Comparison of ENCODE assay signal across 8 mouse cellular contexts in the genomic region with DNA sequence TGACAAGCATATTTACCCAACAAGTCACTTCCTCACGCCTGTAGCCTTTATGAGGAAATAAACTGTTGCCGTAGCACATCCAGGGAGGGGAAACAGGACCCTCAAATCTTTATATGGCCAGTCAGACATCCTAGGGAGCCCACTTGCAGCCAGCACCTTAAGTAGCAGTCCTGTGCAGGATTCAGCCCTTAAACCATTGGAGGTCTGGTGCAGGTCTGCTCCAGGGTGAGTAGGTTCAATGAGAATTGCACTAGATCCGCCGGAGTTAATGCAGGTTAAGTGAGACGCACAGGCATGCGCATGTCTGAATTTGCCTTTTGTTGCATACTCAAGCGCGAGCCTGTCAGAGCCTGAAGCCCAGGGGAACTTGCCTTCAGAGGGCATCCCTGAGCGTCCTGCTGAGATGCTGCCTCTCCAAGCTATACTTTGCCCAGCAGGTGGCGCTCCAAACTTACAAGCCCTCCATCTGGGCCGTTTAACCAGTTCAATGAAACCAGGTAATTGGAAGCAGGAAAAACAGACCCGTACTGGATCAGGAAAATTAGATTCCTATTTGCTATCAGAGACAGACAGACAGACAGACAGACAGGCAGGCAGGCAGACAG. TPM values are rescaled to one million over a fixed set of nuclear protein-coding genes. Genes with fewer than 3 reads are reported as not detected.
A peak's percentile ranks its signal among the peaks of the same experiment; 100 is the strongest.
DNase-seq lines count a peak whose midpoint lies in the region; ATAC-seq and TF ChIP-seq lines count a peak whose summit lies in the region.

No protein-coding gene starts in this region.

- no peak overlapping the region for H3K4me3 ChIP-seq in hindbrain, postnatal 0 days (ENCODE audit: low read length)

- no peaks in the 10 kb centered on the region for H3K9me3 ChIP-seq in hindbrain, postnatal 0 days (ENCODE audit: low read length)

- no peak overlapping the region for H3K4me2 ChIP-seq in hindbrain, postnatal 0 days (ENCODE audit: low read depth, low read length)

- WGBS in hindbrain, postnatal 0 days, result 12% methylated on average over 12 of the region's 12 CpGs

- peak overlapping the region; percentile 46 for H3K27ac ChIP-seq in hindbrain, postnatal 0 days

- peak; percentile 72 for ATAC-seq in hindbrain, postnatal 0 days
- ATAC-seq in megakaryocyte, adult 5-6 weeks (ENCODE audit: poor library complexity, severe bottlenecking), result peak; percentile 88

- no peaks in the 10 kb centered on the region for H3K4me1 ChIP-seq in hindbrain, postnatal 0 days (ENCODE audit: insufficient read depth, low read length)

- no peaks in the 10 kb centered on the region for H3K27me3 ChIP-seq in hindbrain, postnatal 0 days (ENCODE audit: insufficient read depth, low read length)

- no peak overlapping the region for H3K9ac ChIP-seq in hindbrain, postnatal 0 days (replicated peaks; ENCODE audit: low read length)

- peak; percentile 97 for DNase-seq in R1 (ENCODE audit: low read depth, low spot score)
- DNase-seq in cerebellum, postnatal 10 days, result peak; percentile 95 to 97
- DNase-seq in frontal cortex, postnatal 14 days (ENCODE audit: low spot score in 2 of 2), result peak; percentile 89 to 92
- DNase-seq in hindbrain, postnatal 0 days (ENCODE audit: low spot score), result peak; percentile 97
- peak; percentile 95 to 99 for DNase-seq in left cerebral cortex, adult 18-20 months (ENCODE audit: low spot score in 2 of 2)
- peak; percentile 93 for DNase-seq in right cerebral cortex, adult 18-20 months
- DNase-seq in urinary bladder, adult 2 months (ENCODE audit: low spot score), result peak; percentile 85

- peak; percentile 95 for TF ChIP-seq CTCF in hindbrain, postnatal 0 days (IDR thresholded peaks at IDR 0.05; ENCODE audit: low read depth)

- no peaks in the 10 kb centered on the region for H3K36me3 ChIP-seq in hindbrain, postnatal 0 days (ENCODE audit: insufficient read depth, low read length)

RNA-seq across cellular contexts. Expression of gene Lrrc74a, which starts 37.8 kb away (rescaled TPM):
- total RNA-seq in hindbrain, postnatal 0 days (2014; rRNA removed), result not detected in 2 replicates
- polyA plus RNA-seq in hindbrain, postnatal 0 days (2015; fragmentation: Nextera tagmentation; extraction: Ambion mirVana), result not detected in 2 replicates
- not detected for total RNA-seq in left cerebral cortex, adult 18-20 months (2021)
- total RNA-seq in megakaryocyte, adult 5-6 weeks (2015), result not detected in 2 replicates
- total RNA-seq in megakaryocyte, adult 5-6 weeks (2017), result not detected in 2 replicates
- not detected in 2 replicates for polyA plus RNA-seq in urinary bladder, adult 2 months (2012; rRNA removed)

RNA-seq across cellular contexts. Expression of gene Angel1, which starts 45.7 kb away (rescaled TPM):
- total RNA-seq in hindbrain, postnatal 0 days (2014; rRNA removed), result 5.8 and 10.0 TPM in 2 replicates
- 9.1 and 9.3 TPM in 2 replicates for polyA plus RNA-seq in hindbrain, postnatal 0 days (2015; fragmentation: Nextera tagmentation; extraction: Ambion mirVana)
- 1 to 10 TPM; 8.2 TPM for total RNA-seq in left cerebral cortex, adult 18-20 months (2021)
- 0.22 and 1.1 TPM in 2 replicates for total RNA-seq in megakaryocyte, adult 5-6 weeks (2015)
- 0.37 and 0.66 TPM in 2 replicates for total RNA-seq in megakaryocyte, adult 5-6 weeks (2017)
- 6.7 and 6.9 TPM in 2 replicates for polyA plus RNA-seq in urinary bladder, adult 2 months (2012; rRNA removed)
